Mouse (Mus musculus) T-helper 1 cell (primary cell): ENCODE data around the gene Parn.

ENCODE experiments used
- in situ Hi-C: fragments of 300-600 bp; cut with MboI, MseI; formaldehyde crosslinking; loops from one replicate; pipeline ENCODE4 v1.15.1; 2025; ENCODE audit warnings: high pct_unique_total_duplicates

Gene Parn

DNA sequence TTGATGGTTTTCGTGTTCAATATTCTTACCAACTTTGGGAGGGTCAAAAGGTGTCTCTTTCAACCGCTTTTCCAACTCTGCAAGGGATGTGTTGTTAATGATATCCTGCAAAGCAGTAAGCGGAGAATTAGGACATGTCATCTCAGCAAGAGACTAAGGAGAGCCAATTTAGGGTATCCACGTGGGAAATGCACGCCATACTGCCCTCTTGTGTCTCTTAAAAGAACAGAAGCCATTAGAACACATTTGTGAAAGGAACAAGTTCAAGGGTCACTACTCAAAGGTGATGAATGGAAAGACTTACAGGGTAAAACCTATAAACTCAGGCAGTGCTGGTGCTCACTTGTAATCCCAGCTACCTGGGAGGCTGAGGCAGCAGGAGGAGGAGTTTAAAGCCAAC lies 39.6 kb downstream of the Parn start:
- in situ Hi-C loops, result no loop called here

DNA sequence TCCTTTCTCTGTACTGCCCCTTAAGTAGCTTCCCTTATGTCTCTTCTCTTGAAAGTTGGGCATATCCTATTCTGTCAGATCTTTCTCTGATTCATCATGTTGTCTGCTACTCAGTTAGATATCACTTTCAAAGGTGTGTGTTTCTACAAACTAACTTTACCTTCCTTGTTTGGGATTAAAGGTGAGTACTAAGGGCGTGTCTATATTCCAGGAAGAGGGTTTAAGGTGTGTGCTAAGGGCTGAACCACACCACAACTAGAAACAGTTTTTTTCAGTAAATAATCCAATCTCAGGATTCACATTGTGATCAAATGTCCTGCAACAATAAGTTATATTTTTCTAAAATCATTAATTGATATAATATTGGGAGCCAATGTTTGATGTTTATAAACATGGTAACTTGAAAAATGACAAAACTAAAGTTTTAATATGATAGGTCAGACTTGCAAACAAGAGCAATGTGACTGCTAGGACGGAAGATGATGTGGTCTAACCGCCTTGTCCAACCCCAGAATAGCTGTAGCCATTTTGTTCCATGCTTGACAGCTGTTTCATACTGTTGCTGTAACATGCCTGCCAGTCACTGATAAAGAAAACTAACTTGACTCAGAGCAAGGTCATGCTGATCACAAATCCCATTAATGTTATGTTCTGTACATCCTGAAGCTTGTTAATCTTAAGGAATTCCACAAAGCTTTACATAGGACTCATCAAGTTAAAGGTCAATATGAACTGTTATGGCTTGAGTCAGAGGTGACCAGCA lies 46.0 kb downstream of the Parn start:
- in situ Hi-C loops, result no loop called here

DNA sequence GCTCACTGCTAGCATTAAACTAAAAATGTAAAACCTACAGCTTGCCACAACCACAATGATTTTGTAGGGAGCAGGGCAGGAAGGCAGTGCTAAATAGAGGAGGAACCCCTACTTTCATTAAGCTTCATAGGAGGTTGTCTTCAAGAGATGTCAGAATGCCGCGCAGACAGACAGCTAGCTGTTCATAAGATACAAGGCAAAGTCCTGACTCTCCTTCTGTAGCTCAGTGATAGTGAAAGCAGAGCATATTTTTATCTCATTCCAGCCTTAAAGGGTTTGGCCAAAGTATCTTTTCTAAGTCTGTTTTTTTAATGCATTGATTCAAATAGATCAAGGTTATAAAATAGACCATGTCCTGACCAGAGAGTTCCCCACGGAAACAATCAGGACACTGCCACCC lies 47.8 kb downstream of the Parn start:
- in situ Hi-C loops, result no loop called here

- in situ Hi-C loops, result no loop called here
These were observed 52.7 kb downstream of the Parn start for GRCm38 (mm10) chr16:13615276-13615675.

GRCm38 (mm10) chr16:13612571-13612970 lies 55.4 kb downstream of the Parn start:
- in situ Hi-C loops, result no loop called here

DNA sequence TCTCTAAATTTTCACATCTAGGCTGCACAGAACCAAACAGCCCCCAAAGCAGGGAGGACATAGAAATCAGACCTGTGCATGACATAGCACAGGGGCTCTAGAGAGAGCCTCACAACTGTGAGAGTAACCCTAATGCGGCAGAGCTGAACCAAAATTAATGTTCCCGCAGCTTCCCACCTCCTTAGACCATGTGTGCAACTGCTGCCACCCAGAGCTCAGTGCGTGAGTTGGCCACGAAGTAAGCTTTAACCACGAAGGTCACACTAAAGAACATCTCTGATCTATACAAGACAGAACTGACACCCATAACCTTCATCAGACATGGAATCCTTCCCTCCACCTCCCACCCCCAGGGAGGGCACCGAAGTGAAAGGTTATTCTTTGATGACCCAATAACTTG lies 55.9 kb downstream of the Parn start:
- in situ Hi-C loops, result no loop called here

DNA sequence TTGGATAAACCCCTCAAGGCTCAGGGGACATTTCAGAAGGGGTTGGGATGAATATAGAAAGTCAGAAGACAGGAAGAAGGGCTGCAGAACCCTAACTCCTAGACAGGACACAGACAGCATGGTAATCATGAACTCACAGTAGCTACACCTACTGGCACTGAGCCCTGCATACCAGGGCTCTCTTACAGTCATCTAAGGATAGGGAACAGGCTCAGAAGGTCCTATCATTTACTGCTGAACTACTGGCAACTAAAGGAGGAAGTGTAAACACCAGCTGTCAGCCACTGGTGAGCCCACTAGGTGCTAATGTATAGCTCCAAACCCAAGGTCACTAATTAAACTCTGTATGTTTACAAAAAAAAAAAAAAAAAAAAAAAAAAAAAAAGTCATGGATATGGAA lies 56.6 kb downstream of the Parn start:
- in situ Hi-C loops, result no loop called here

DNA sequence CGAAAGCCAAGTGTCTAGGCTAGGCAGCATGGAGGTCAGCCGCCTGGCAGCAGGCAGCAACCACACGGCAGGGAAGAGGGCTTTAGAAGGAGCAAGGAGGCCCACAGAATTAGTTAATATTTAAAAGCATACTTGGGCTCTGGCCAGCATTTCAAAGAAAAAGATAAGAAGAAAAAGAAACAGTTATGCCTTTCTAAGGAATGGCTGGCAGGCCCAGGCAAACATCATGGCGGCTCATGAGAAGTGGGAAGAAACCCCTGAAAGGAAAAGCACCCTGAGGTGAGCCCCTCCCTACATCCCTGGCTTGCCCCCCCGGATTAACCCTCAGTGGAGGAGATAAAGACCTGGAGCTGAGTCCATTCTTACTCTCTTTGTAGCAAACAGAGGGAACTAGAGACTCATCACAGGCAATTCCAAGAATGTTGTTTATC lies 57.0 kb downstream of the Parn start:
- in situ Hi-C loops, result no loop called here

GRCm38 (mm10) chr16:13608705-13609085 lies 59.3 kb downstream of the Parn start:
- in situ Hi-C loops, result no loop called here

GRCm38 (mm10) chr16:13607987-13608704 lies 59.8 kb downstream of the Parn start:
- in situ Hi-C loops, result no loop called here

GRCm38 (mm10) chr16:13602779-13603178 lies 65.2 kb downstream of the Parn start:
- in situ Hi-C loops, result no loop called here

GRCm38 (mm10) chr16:13589049-13589408 lies 78.9 kb downstream of the Parn start:
- in situ Hi-C loops, result no loop called here

DNA sequence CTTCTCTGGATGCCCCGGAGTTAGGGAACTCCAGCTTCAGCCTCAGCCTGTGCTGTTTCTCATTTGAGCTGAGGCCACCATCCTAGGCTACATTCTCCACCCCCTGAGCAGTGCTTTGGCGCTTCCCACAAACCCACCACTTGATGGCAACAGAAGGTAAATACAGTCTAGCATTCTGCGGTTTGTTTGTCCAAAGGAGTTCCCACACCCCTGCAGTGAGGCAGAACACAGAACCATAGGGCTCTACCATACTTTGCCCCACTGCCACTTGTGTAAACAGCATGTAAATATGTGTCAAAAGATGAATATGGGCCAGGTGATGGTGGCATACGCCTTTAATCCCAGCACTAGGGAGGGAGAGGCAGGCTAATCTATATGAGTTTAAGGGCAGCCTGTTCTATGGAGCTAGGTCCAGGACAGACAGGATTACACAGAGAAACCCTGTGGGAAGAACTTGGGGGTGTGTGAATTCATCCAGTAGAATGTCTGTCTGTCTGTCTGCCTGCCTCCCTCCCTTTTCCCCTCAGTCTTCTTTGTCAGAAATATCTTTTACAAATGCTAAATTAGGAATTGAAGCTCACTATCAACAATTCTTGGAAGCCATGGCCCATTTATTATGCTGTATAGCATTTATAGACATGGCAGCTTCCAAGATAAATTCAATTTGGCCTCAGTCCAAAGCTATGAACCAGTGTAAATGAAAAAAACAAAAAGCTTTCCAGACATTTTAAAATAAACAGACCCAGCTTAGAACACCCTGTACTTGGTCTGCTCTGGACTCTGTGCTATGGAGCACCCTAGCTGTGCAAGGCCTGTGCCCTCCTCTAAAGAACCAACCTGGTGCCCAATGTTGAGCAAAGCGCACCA lies 79.6 kb downstream of the Parn start:
- in situ Hi-C loops, result no loop called here

DNA sequence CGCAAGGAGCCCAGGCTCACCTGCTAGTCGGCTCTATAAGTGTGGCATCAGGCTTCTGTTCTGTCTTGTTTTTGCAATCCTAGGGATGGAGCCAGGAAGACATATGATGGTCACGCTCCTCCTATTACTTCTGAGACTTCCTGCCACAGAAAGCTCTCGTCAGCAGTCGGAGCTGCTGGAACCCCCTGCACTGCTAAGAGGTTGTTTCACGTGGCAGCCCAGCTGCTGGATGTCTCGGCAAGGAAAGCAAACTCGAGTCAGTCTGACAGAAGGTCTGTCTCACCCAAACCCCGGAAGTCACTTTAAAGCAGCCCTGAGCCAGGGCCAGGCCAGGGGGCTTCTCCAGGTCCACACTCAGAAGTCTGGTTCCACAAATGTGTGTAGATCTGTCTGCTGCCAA lies 82.7 kb downstream of the Parn start:
- in situ Hi-C loops, result no loop called here

DNA sequence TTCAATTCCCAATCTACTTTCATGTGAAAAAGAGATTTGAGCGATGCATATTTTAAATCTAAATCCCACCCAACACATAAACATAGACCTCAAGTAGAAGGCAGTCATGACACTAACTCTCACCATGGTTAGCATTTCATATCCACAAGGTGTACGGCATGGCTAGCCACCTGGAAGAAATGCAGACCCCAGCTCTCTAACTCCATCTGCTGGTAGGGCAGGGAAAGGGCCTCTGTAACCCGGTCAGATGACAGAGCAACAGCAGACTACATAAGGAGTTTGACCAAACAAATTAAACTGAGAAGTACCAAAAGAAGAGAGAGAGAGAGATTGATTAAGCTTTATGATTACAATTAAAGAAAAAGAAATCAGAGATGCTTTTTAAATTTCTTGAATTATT lies 87.2 kb downstream of the Parn start:
- in situ Hi-C loops, result no loop called here

GRCm38 (mm10) chr16:13580016-13580415 lies 88.0 kb downstream of the Parn start:
- in situ Hi-C loops, result no loop called here

DNA sequence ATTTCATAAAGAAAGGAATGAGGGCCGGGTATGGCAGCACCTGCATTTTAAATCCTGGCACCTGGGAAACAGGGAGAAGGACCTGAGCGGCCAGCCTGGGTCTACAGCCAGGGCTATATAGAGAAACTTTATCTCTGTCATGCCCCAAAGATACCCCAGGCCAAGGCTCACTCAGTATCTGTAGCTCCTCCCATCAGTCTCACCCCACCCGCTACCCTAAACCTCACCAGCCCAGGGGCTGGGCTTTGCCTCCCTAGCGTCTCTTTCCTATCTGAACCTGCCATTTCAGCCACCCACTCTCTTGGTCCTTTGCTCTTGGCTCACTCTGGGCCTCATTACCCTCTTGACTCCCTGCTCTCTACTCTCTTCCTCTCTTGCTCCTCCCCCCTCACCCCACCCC lies 92.7 kb downstream of the Parn start:
- in situ Hi-C loops, result no loop called here

DNA sequence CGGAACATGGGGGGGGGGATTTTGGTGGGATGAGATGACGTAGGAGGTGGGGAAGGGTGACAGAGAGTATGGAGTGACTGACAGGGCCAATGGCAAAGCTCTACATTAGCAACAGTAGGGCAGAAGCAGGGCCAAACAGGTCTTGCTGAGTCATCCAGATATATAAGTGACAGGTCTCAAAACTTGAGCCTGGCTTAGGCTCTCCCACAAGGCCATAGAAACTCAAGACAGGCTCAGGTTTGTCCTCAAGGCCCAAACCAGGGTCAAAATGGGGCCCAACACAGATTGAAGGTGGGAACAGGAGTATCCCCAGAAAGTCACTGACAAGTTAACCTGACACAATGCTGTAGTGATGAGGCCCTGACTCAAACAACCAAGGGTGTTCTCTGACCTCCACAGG lies 99.7 kb downstream of the Parn start:
- in situ Hi-C loops, result no loop called here

DNA sequence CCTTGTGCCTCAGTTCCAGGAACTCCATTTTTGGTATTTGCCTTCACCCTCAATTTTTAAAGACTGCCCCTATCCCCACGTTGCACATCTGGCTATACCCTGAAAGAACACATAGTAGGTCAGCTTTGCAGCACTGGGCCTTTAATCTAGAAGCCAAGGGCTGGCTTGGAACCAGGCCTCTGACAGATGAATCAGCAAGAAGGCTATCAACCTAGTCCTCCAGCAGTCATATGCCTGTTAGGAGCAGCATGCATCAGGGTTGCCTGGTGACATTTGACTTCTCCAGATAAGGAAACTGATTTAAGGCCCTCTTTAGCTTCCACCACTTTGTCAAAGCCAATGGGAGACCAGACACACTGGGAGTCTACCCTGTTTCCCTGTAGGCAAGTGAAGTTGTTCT lies 100.4 kb downstream of the Parn start:
- in situ Hi-C loops, result no loop called here

- in situ Hi-C loops, result no loop called here
These were observed 101.6 kb downstream of the Parn start for GRCm38 (mm10) chr16:13566351-13566750.

- in situ Hi-C loops, result no loop called here
These were observed 102.7 kb downstream of the Parn start for GRCm38 (mm10) chr16:13565291-13565690.

DNA sequence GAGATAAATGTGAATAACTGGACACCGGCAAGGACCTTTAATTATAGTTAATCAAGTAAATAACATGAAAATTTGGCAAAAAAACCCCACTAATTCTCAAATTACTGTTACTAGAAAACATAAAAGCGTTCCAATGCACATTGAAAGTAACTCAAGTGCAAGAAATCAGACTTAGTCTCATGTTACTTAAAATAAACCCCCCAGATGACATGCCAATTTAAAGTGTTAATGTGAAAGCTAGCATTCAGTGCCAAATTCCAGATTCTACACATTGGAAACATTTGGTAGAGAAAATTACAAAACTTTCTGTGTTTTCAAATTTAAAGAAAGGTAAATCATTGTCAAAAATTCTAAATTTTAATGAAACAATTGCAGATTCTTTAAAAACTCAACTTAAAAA lies 110.2 kb downstream of the Parn start:
- in situ Hi-C loops, result no loop called here
